Mouse (Mus musculus): ENCODE results near the gene Nipal3. TPM values are rescaled to one million over a fixed set of nuclear protein-coding genes. Genes with fewer than 3 reads are reported as not detected.
A peak's percentile ranks its signal among the peaks of the same experiment; 100 is the strongest.

The Nipal3 gene
- polyA plus RNA-seq, 1 experiment from 2014 or later = 2.7 TPM

GRCm38 (mm10) chr4:135453164-135453563, 41.7 kb downstream of the Nipal3 start:
- no peaks in the 10 kb centered on the region for H3K27me3 ChIP-seq (ENCODE audit: control insufficient read depth, insufficient read depth, low read length)
- 29% methylated on average over 6 of the region's 6 CpGs for WGBS
- ATAC-seq (ENCODE audit: low FRiP score, low TSS enrichment) = no peak
- no peak overlapping the region for H3K4me3 ChIP-seq (ENCODE audit: low read length)
- H3K9me3 ChIP-seq (ENCODE audit: control insufficient read depth, low read length) = no peaks in the 10 kb centered on the region
- peaks cover 18% of the 10 kb centered on the region for H3K4me1 ChIP-seq (ENCODE audit: control insufficient read depth, insufficient read depth, low read length)
- no peak overlapping the region for H3K4me2 ChIP-seq (replicated peaks; ENCODE audit: low read depth, low read length)
- H3K27ac ChIP-seq (ENCODE audit: low read depth, low read length) = peak overlapping the region; percentile 30; the same call in 1 of the 2 replicates
- H3K9ac ChIP-seq (ENCODE audit: low read depth, low read length) = 0 out of 2 replicates have a peak overlapping the region, but pooled peaks have one; percentile 31
- H3K36me3 ChIP-seq (ENCODE audit: control insufficient read depth, insufficient read depth, low read length) = no peaks in the 10 kb centered on the region

- Histone ChIP-seq H3K4me1 (ENCODE audit: control insufficient read depth, insufficient read depth, low read length) (peaks cover 18% of the 10 kb centered on the region), H3K27me3 (ENCODE audit: control insufficient read depth, insufficient read depth, low read length) (no peaks in the 10 kb centered on the region), H3K9ac (ENCODE audit: low read depth, low read length) (peak overlapping the region; percentile 19; the same call in 1 of the 2 replicates), H3K4me3 (ENCODE audit: low read length) (peak overlapping the region; percentile 10; the same call in 1 of the 2 replicates), H3K36me3 (ENCODE audit: control insufficient read depth, insufficient read depth, low read length) (no peaks in the 10 kb centered on the region), H3K27ac (ENCODE audit: low read depth, low read length) (peak overlapping the region; percentile 14; the same call in 1 of the 2 replicates), H3K4me2 (replicated peaks; ENCODE audit: low read depth, low read length) (peak overlapping the region; percentile 12; the same call in 1 of the 2 replicates), H3K9me3 (ENCODE audit: control insufficient read depth, low read length) (no peaks in the 10 kb centered on the region)
- ATAC-seq (ENCODE audit: low FRiP score, low TSS enrichment) = no peak
- WGBS = 39% methylated on average over 18 of the region's 18 CpGs
Observed at GRCm38 (mm10) chr4:135451360-135452015, 43.4 kb downstream of the Nipal3 start.

GRCm38 (mm10) chr4:135442473-135442872, 52.4 kb downstream of the Nipal3 start:
- Histone ChIP-seq H3K27ac (ENCODE audit: low read depth, low read length) (no peak overlapping the region), H3K4me2 (replicated peaks; ENCODE audit: low read depth, low read length) (no peak overlapping the region), H3K4me1 (ENCODE audit: control insufficient read depth, insufficient read depth, low read length) (0 out of 2 replicates have a peak, but pooled peaks cover 5% of the 10 kb centered on the region), H3K27me3 (ENCODE audit: control insufficient read depth, insufficient read depth, low read length) (no peaks in the 10 kb centered on the region), H3K36me3 (ENCODE audit: control insufficient read depth, insufficient read depth, low read length) (no peaks in the 10 kb centered on the region), H3K4me3 (ENCODE audit: low read length) (no peak overlapping the region), H3K9ac (ENCODE audit: low read depth, low read length) (no peak overlapping the region), H3K9me3 (ENCODE audit: control insufficient read depth, low read length) (no peaks in the 10 kb centered on the region)
- WGBS = 68% methylated on average over 5 of the region's 5 CpGs
- ATAC-seq (ENCODE audit: low FRiP score, low TSS enrichment) = no peak

GRCm38 (mm10) chr4:135439904-135440522, 54.8 kb downstream of the Nipal3 start:
- no peaks in the 10 kb centered on the region for H3K27me3 ChIP-seq (ENCODE audit: control insufficient read depth, insufficient read depth, low read length)
- H3K4me2 ChIP-seq (replicated peaks; ENCODE audit: low read depth, low read length) = no peak overlapping the region
- ATAC-seq (ENCODE audit: low FRiP score, low TSS enrichment) = no peak
- H3K27ac ChIP-seq (ENCODE audit: low read depth, low read length) = peak overlapping the region; percentile 65; the same call in 1 of the 2 replicates
- H3K4me1 ChIP-seq (ENCODE audit: control insufficient read depth, insufficient read depth, low read length) = 0 out of 2 replicates have a peak, but pooled peaks cover 5% of the 10 kb centered on the region
- 61% methylated on average over 9 of the region's 9 CpGs for WGBS
- no peak overlapping the region for H3K4me3 ChIP-seq (ENCODE audit: low read length)
- no peaks in the 10 kb centered on the region for H3K36me3 ChIP-seq (ENCODE audit: control insufficient read depth, insufficient read depth, low read length)
- no peaks in the 10 kb centered on the region for H3K9me3 ChIP-seq (ENCODE audit: control insufficient read depth, low read length)
- H3K9ac ChIP-seq (ENCODE audit: low read depth, low read length) = no peak overlapping the region

GRCm38 (mm10) chr4:135439188-135439647, 55.6 kb downstream of the Nipal3 start:
- peak overlapping the region; percentile 40 for H3K4me2 ChIP-seq (replicated peaks; ENCODE audit: low read depth, low read length)
- peak overlapping the region; percentile 51 for H3K9ac ChIP-seq (ENCODE audit: low read depth, low read length)
- H3K27me3 ChIP-seq (ENCODE audit: control insufficient read depth, insufficient read depth, low read length) = no peaks in the 10 kb centered on the region
- WGBS = 2% methylated on average over 15 of the region's 15 CpGs
- H3K36me3 ChIP-seq (ENCODE audit: control insufficient read depth, insufficient read depth, low read length) = no peaks in the 10 kb centered on the region
- peak overlapping the region; percentile 6; the same call in 1 of the 2 replicates for H3K4me3 ChIP-seq (ENCODE audit: low read length)
- H3K4me1 ChIP-seq (ENCODE audit: control insufficient read depth, insufficient read depth, low read length) = 0 out of 2 replicates have a peak, but pooled peaks cover 5% of the 10 kb centered on the region
- peak overlapping the region; percentile 65 for H3K27ac ChIP-seq (ENCODE audit: low read depth, low read length)
- no peaks in the 10 kb centered on the region for H3K9me3 ChIP-seq (ENCODE audit: control insufficient read depth, low read length)
- ATAC-seq (ENCODE audit: low FRiP score, low TSS enrichment) = peak; percentile 92

- Histone ChIP-seq H3K9ac (ENCODE audit: low read depth, low read length) (no peak overlapping the region), H3K36me3 (ENCODE audit: control insufficient read depth, insufficient read depth, low read length) (no peaks in the 10 kb centered on the region), H3K27me3 (ENCODE audit: control insufficient read depth, insufficient read depth, low read length) (no peaks in the 10 kb centered on the region), H3K27ac (ENCODE audit: low read depth, low read length) (no peak overlapping the region), H3K4me1 (ENCODE audit: control insufficient read depth, insufficient read depth, low read length) (peaks cover 9% of the 10 kb centered on the region; the same call in 1 of the 2 replicates), H3K9me3 (ENCODE audit: control insufficient read depth, low read length) (no peaks in the 10 kb centered on the region), H3K4me2 (replicated peaks; ENCODE audit: low read depth, low read length) (no peak overlapping the region), H3K4me3 (ENCODE audit: low read length) (no peak overlapping the region)
- ATAC-seq (ENCODE audit: low FRiP score, low TSS enrichment) = no peak
Observed at GRCm38 (mm10) chr4:135437924-135438323, 56.9 kb downstream of the Nipal3 start.

- Histone ChIP-seq H3K4me3 (ENCODE audit: low read length) (no peak overlapping the region), H3K4me2 (replicated peaks; ENCODE audit: low read depth, low read length) (no peak overlapping the region), H3K9ac (ENCODE audit: low read depth, low read length) (no peak overlapping the region), H3K36me3 (ENCODE audit: control insufficient read depth, insufficient read depth, low read length) (no peaks in the 10 kb centered on the region), H3K9me3 (ENCODE audit: control insufficient read depth, low read length) (no peaks in the 10 kb centered on the region), H3K27ac (ENCODE audit: low read depth, low read length) (no peak overlapping the region), H3K4me1 (ENCODE audit: control insufficient read depth, insufficient read depth, low read length) (peaks cover 9% of the 10 kb centered on the region; the same call in 1 of the 2 replicates), H3K27me3 (ENCODE audit: control insufficient read depth, insufficient read depth, low read length) (no peaks in the 10 kb centered on the region)
- WGBS = 58% methylated on average over 13 of the region's 13 CpGs
- ATAC-seq (ENCODE audit: low FRiP score, low TSS enrichment) = no peak
Observed at GRCm38 (mm10) chr4:135436291-135436690, 58.5 kb downstream of the Nipal3 start.

- H3K4me1 ChIP-seq (ENCODE audit: control insufficient read depth, insufficient read depth, low read length) = peaks cover 8% of the 10 kb centered on the region; the same call in 1 of the 2 replicates
- H3K36me3 ChIP-seq (ENCODE audit: control insufficient read depth, insufficient read depth, low read length) = no peaks in the 10 kb centered on the region
- H3K9me3 ChIP-seq (ENCODE audit: control insufficient read depth, low read length) = no peaks in the 10 kb centered on the region
- 28% methylated on average over 11 of the region's 11 CpGs for WGBS
- peak overlapping the region; percentile 60 for H3K9ac ChIP-seq (ENCODE audit: low read depth, low read length)
- 0 out of 2 replicates have a peak overlapping the region, but pooled peaks have one; percentile 24 for H3K27ac ChIP-seq (ENCODE audit: low read depth, low read length)
- peak overlapping the region; percentile 85 for H3K4me3 ChIP-seq (ENCODE audit: low read length)
- 0 out of 2 replicates have a peak, but pooled peaks have one; percentile 6 for ATAC-seq (ENCODE audit: low FRiP score, low TSS enrichment)
- no peaks in the 10 kb centered on the region for H3K27me3 ChIP-seq (ENCODE audit: control insufficient read depth, insufficient read depth, low read length)
- H3K4me2 ChIP-seq (replicated peaks; ENCODE audit: low read depth, low read length) = peak overlapping the region; percentile 94
Observed at GRCm38 (mm10) chr4:135434395-135434789, 60.4 kb downstream of the Nipal3 start.

All from kidney, embryonic 14.5 days (tissue).